Mouse (Mus musculus) lung, postnatal 0 days (tissue): ENCODE measurements around the gene Rps6ka5.

Source experiments
- CTCF ChIP-seq: IDR thresholded peaks from 2 replicates; pipeline ENCODE4 v1.5.1; 2016; ENCODE audit warnings: antibody characterized with exemption, mild to moderate bottlenecking
- EP300 ChIP-seq: IDR thresholded peaks from 2 replicates; pipeline ENCODE4 v1.6.1; 2016; ENCODE audit warnings: antibody characterized with exemption, mild to moderate bottlenecking, control low read depth

- TF ChIP-seq CTCF: no peak
- no peak for TF ChIP-seq EP300
Observed at GRCm38 (mm10) chr12:100505484-100505883, 221.3 kb downstream of the Rps6ka5 start.
